Mouse (Mus musculus) kidney, adult 2 months (tissue): ENCODE results near the gene Atp5d.

Experiments used
- CTCF ChIP-seq: fragments of 200-500 bp; conservative IDR thresholded peaks from 2 replicates; pipeline ENCODE4 v1.5.1; 2011; ENCODE audit warnings: low read depth, mild to moderate bottlenecking, control low read depth, low read length, moderate library complexity, mixed read lengths; ENCODE audit not compliant: insufficient read depth, insufficient read length
- POLR2A ChIP-seq: fragments of 200-500 bp; IDR thresholded peaks from one replicate; pipeline ENCODE4 v1.6.1; 2011; ENCODE audit warnings: low read depth, low read length, control low read depth

DNA sequence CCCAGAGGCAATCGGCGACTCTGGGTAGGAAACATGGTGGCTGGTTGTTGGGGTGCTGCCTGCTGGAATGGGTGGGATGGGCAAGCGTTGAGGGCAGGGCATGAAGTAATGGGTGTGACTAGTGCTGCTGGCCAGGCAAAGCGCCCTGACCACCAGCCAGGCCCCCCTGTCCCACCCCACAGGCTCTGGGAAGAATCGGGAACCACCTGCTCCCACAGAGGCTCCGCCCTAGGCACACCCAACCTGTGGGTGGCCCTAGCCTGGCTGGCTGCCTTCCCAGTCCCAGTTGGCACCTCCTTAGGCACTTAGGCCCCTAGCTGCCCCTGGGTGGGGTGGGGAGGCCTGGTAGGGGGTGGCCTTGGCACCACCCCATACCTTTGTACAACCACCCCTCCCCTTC lies 7.5 kb downstream of the Atp5d start:
- TF ChIP-seq POLR2A (no peak), CTCF (no peak)
